Mouse (Mus musculus): ENCODE data around the gene Pdcd2l. TPM values are rescaled to one million over a fixed set of nuclear protein-coding genes. Genes with fewer than 3 reads are reported as not detected.
"Not testable (repeated sequence)": the region's sequence is repeated elsewhere in the genome, so short reads cannot be mapped to it uniquely, and the experiment has no call there.

The Pdcd2l gene
- total and polyA plus RNA-seq, 2 experiments from 2014 or later: 37.6 to 65.7 TPM

DNA sequence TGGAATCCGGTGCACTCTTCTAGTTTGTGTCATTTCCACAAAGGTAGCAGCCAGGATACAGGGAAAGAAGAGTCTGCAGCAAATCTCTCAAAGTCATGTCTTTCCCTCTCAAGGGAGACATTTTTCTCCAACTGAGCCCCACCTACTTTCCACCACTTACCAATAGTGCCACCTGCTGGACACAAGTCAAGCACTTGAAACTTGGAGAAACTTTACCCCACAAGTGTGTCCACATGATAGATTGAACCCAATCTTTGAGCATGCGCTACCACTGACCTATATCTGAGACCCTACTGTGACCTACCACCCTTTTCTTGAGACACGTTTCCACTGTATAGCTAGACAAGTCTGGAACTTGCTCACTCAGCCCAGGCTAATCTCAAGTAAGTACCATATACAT is 1.9 kb upstream of the Pdcd2l start:
- Histone ChIP-seq H3K36me3 (ENCODE audit: insufficient read depth, low read length) (peaks cover 23% of the 10 kb centered on the region), H3K27ac (no peak overlapping the region), H3K4me3 (ENCODE audit: low read length) (no peak overlapping the region), H3K27me3 (ENCODE audit: insufficient read depth, low read length) (no peaks in the 10 kb centered on the region), H3K9me3 (ENCODE audit: low read length) (no peaks in the 10 kb centered on the region), H3K4me1 (ENCODE audit: insufficient read depth, low read length) (no peaks in the 10 kb centered on the region), H3K9ac (replicated peaks; ENCODE audit: low read length) (no peak overlapping the region), H3K4me2 (ENCODE audit: low read depth, low read length) (no peak overlapping the region)
- peak; percentile 56 for TF ChIP-seq CTCF (IDR thresholded peaks at IDR 0.05; ENCODE audit: low read depth)
- no peak for ATAC-seq
- 51% methylated on average over 3 of the region's 3 CpGs for whole genome bisulfite sequencing
- peak; percentile 32 for DNase-seq (ENCODE audit: low spot score)

DNA sequence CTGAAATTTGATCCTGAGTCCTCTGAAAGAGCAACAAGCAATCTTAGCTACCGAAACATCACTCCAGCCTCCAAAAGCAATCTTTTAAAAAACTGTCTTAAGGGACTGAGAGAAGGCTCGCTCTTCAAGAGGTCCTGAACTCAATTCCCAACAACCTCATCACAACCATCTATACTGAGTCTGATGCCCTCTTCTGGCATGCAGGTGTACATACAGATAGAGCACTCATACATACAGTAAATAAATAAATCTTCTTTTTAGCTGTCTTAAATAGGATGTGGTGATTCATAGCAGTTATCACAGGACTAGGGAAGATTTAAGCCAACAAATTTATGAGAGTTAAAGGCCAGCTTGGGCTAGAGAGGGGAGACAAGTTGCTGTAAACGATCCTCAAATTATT is 829 bp downstream of the Pdcd2l start:
- TF ChIP-seq CTCF (IDR thresholded peaks at IDR 0.05; ENCODE audit: low read depth): peak; percentile 54
- WGBS: 54% methylated on average over 3 of the region's 3 CpGs
- H3K9ac ChIP-seq (replicated peaks; ENCODE audit: low read length): peak overlapping the region; percentile 95; the same call in 1 of the 2 replicates
- peak overlapping the region; percentile 96 for H3K4me3 ChIP-seq (ENCODE audit: low read length)
- peaks cover 13% of the 10 kb centered on the region; the same call in 1 of the 2 replicates for H3K36me3 ChIP-seq (ENCODE audit: insufficient read depth, low read length)
- H3K4me1 ChIP-seq (ENCODE audit: insufficient read depth, low read length): no peaks in the 10 kb centered on the region
- no peaks in the 10 kb centered on the region for H3K9me3 ChIP-seq (ENCODE audit: low read length)
- H3K27me3 ChIP-seq (ENCODE audit: insufficient read depth, low read length): no peaks in the 10 kb centered on the region
- no peak for ATAC-seq
- peak overlapping the region; percentile 82 for H3K4me2 ChIP-seq (ENCODE audit: low read depth, low read length)
- peak; percentile 18 for DNase-seq (ENCODE audit: low spot score)
- H3K27ac ChIP-seq: no peak overlapping the region

DNA sequence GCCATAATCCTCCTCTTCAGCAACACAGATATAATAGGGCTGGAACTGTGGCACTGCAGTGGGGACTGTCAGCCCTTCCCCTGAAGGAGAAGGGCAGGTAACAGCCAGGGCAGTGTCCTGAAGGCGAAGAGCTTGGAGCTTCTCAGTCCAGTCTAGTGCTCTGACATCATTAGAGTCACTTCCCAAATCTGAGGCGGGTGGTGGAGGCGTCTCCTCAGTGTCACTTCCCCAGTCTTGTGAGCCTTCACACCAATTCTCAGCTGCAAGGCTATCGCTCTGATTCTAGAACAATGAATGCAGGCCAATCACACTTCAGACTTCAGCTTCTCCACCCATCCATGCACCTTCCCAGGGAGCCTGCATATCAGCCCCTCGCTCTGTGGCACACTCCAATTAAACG is 3.6 kb downstream of the Pdcd2l start:
- Histone ChIP-seq H3K27me3 (ENCODE audit: insufficient read depth, low read length) (no peaks in the 10 kb centered on the region), H3K36me3 (ENCODE audit: insufficient read depth, low read length) (peaks cover 27% of the 10 kb centered on the region; the same call in 1 of the 2 replicates), H3K9ac (replicated peaks; ENCODE audit: low read length) (no peak overlapping the region), H3K4me3 (ENCODE audit: low read length) (no peak overlapping the region), H3K27ac (no peak overlapping the region), H3K9me3 (ENCODE audit: low read length) (no peaks in the 10 kb centered on the region), H3K4me2 (ENCODE audit: low read depth, low read length) (no peak overlapping the region), H3K4me1 (ENCODE audit: insufficient read depth, low read length) (no peaks in the 10 kb centered on the region)
- no peak for TF ChIP-seq CTCF (IDR thresholded peaks at IDR 0.05; ENCODE audit: low read depth)
- ATAC-seq (no peak), DNase-seq (ENCODE audit: low spot score) (no peak)
- WGBS: 93% methylated on average over 6 of the region's 6 CpGs

DNA sequence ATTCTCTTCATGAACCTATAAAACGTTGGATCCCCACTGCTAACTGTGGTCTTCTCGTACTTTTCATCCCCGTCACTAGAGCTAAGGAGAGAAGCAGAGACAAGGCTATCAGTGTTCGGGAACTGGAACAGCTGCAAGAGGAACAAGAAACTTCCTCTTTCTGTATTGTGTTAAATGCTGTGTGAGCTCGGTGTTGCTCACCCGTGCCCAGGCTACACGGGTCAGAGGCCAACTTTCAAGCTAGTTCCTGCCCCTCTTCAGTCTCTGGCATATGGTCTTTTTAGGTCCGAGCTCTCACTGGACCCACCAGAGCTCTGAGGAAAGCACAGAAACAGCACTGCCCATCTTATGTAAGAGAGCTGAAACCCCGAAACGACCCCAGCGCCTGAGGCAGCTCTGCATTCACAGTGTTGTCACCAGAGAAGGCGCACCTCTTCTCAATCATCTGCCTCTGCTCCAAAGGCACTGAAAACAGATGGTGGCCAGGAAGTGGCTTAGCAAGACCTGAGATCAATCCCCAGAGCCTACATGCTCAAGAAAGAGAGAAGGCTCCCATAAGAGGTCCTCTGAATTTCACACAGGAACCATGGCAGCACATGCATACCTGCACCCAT is 7.0 kb downstream of the Pdcd2l start:
- Histone ChIP-seq H3K4me3 (ENCODE audit: low read length) (no peak overlapping the region), H3K9ac (replicated peaks; ENCODE audit: low read length) (no peak overlapping the region), H3K4me1 (ENCODE audit: insufficient read depth, low read length) (no peaks in the 10 kb centered on the region), H3K36me3 (ENCODE audit: insufficient read depth, low read length) (peaks cover 52% of the 10 kb centered on the region), H3K9me3 (ENCODE audit: low read length) (no peaks in the 10 kb centered on the region), H3K27me3 (ENCODE audit: insufficient read depth, low read length) (no peaks in the 10 kb centered on the region), H3K4me2 (ENCODE audit: low read depth, low read length) (no peak overlapping the region), H3K27ac (no peak overlapping the region)
- WGBS: 86% methylated on average over 12 of the region's 12 CpGs
- DNase-seq (ENCODE audit: low spot score) (no peak), ATAC-seq (no peak)
- no peak for TF ChIP-seq CTCF (IDR thresholded peaks at IDR 0.05; ENCODE audit: low read depth)

DNA sequence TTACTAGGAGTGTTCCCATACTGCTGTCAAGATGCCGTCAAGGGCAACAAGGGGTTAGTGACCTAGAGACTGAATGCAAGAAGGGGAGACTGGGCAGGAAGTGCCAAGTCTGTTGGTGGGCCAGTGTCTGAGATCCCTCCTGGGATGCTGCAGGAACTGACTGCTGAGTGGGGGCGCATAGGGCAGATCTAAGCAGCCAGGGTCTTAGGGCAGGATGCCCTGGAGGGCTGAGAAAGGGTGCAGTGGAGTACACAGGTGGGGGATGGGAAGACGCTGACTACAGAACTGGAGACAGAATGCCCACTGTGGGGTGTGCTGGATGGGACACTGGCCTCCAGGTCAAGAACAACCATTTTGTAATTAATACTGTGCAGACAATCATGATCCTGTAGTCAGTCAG is 12.7 kb downstream of the Pdcd2l start:
- WGBS: 84% methylated on average over 3 of the region's 3 CpGs
- Histone ChIP-seq H3K36me3 (ENCODE audit: insufficient read depth, low read length) (peaks cover 43% of the 10 kb centered on the region), H3K9me3 (ENCODE audit: low read length) (no peaks in the 10 kb centered on the region), H3K4me2 (ENCODE audit: low read depth, low read length) (no peak overlapping the region), H3K4me1 (ENCODE audit: insufficient read depth, low read length) (no peaks in the 10 kb centered on the region), H3K9ac (replicated peaks; ENCODE audit: low read length) (no peak overlapping the region), H3K4me3 (ENCODE audit: low read length) (no peak overlapping the region), H3K27me3 (ENCODE audit: insufficient read depth, low read length) (no peaks in the 10 kb centered on the region), H3K27ac (no peak overlapping the region)
- DNase-seq (ENCODE audit: low spot score) (no peak), ATAC-seq (peak; percentile 21; the same call in 1 of the 2 replicates)
- no peak for TF ChIP-seq CTCF (IDR thresholded peaks at IDR 0.05; ENCODE audit: low read depth)

DNA sequence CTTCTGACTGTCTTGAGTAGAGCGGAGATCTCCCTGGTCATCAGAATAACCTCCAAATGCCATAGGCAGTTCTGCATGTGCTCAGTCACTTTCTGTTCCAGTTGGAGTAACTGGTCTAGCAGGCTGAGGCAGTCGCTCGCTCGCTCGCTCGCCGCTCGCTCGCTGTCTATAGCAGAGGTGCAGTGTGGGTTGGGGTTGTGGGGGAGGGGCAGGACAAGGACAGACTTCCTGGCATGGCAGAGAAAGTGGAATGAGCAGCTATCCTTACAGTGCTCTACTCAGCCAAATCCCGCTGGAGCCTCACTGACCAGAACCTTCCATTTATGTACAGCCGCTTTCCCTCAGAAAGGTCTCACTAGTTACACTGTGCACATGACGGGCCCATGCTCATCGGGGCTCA is 13.1 kb downstream of the Pdcd2l start:
- Histone ChIP-seq H3K27ac (no peak overlapping the region), H3K4me3 (ENCODE audit: low read length) (no peak overlapping the region), H3K4me2 (ENCODE audit: low read depth, low read length) (no peak overlapping the region), H3K4me1 (ENCODE audit: insufficient read depth, low read length) (no peaks in the 10 kb centered on the region), H3K9me3 (ENCODE audit: low read length) (no peaks in the 10 kb centered on the region), H3K9ac (replicated peaks; ENCODE audit: low read length) (no peak overlapping the region), H3K27me3 (ENCODE audit: insufficient read depth, low read length) (no peaks in the 10 kb centered on the region), H3K36me3 (ENCODE audit: insufficient read depth, low read length) (peaks cover 41% of the 10 kb centered on the region)
- TF ChIP-seq CTCF (IDR thresholded peaks at IDR 0.05; ENCODE audit: low read depth): no peak
- 90% methylated on average over 13 of the region's 13 CpGs for WGBS
- ATAC-seq: peak; percentile 12; the same call in 1 of the 2 replicates
- no peak for DNase-seq (ENCODE audit: low spot score)

DNA sequence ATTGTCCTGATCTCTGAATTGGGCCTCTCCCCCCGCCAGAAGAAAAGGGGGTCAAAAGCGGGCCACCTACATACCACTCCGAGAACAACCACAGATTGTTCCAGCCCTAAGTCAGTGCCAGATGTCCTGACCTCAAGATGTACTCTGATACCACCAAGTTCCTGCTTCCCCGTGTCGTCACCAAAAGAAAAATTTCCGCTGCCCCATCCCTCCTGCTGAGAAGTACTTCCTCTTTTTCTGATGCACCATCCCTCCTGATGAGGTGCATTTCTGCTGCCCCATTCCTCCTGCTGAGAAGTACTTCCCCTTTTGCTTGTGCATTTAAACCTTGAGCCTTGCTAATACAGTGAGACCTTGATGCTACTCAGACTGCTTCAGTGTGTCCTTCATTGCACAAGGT is 20.2 kb downstream of the Pdcd2l start:
- 81% methylated on average over 6 of the region's 6 CpGs for WGBS
- H3K4me1 ChIP-seq (ENCODE audit: insufficient read depth, low read length); H3K36me3 ChIP-seq (ENCODE audit: insufficient read depth, low read length); ATAC-seq; H3K27ac ChIP-seq; DNase-seq (ENCODE audit: low spot score); H3K9me3 ChIP-seq (ENCODE audit: low read length); H3K4me2 ChIP-seq (ENCODE audit: low read depth, low read length); H3K9ac ChIP-seq (replicated peaks; ENCODE audit: low read length); H3K27me3 ChIP-seq (ENCODE audit: insufficient read depth, low read length); H3K4me3 ChIP-seq (ENCODE audit: low read length): not testable (repeated sequence)
